Mouse (Mus musculus) intestine, embryonic 16.5 days (tissue): ENCODE data around the gene Sin3b. TPM values are rescaled to one million over a fixed set of nuclear protein-coding genes. Genes with fewer than 3 reads are reported as not detected.

Experiments
- ATAC-seq: fragments of 200-750 bp; cut with Nextera tagmentation; 2 replicates; pipeline ENCODE4 v1.8.0; 2017; ENCODE audit warnings: moderate TSS enrichment, moderate library complexity
- H3K27ac ChIP-seq: fragments of 300-500 bp; sonication (generic); 2 replicates; pipeline ENCODE4 v1.5.1; 2014; ENCODE audit warnings: mild to moderate bottlenecking, low read length
- H3K27me3 ChIP-seq: fragments of 300-500 bp; sonication (generic); replicated peaks from 2 replicates; pipeline ENCODE4 v1.6.1; 2014; ENCODE audit warnings: low read length, control low read depth, mixed read lengths; ENCODE audit not compliant: control insufficient read depth, insufficient read depth
- H3K36me3 ChIP-seq: fragments of 300-500 bp; sonication (generic); 2 replicates; pipeline ENCODE4 v1.6.1; 2014; ENCODE audit warnings: low read length, control low read depth; ENCODE audit not compliant: control insufficient read depth, insufficient read depth
- H3K4me1 ChIP-seq: fragments of 300-500 bp; sonication (generic); 2 replicates; pipeline ENCODE4 v1.6.1; 2014; ENCODE audit warnings: low read length, control low read depth, mixed read lengths; ENCODE audit not compliant: control insufficient read depth, insufficient read depth
- H3K4me2 ChIP-seq: fragments of 300-500 bp; sonication (generic); 2 replicates; pipeline ENCODE4 v1.6.1; 2014; ENCODE audit warnings: low read depth, low read length, control low read depth
- H3K4me3 ChIP-seq: fragments of 300-500 bp; sonication (generic); 2 replicates; pipeline ENCODE4 v1.5.1; 2014; ENCODE audit warnings: mild to moderate bottlenecking, low read length
- H3K9ac ChIP-seq: fragments of 300-500 bp; sonication (generic); 2 replicates; pipeline ENCODE4 v1.6.1; 2014; ENCODE audit warnings: low read depth, low read length
- H3K9me3 ChIP-seq: fragments of 300-500 bp; sonication (generic); 2 replicates; pipeline ENCODE4 v1.6.1; 2016; ENCODE audit warnings: low read length, control low read depth; ENCODE audit not compliant: control insufficient read depth
- WGBS: fragments of 180-500 bp; shearing (Covaris S2); extraction: QIAGEN DNeasy Blood & Tissue Kit; methylation state at CpG from one replicate; pipeline ENCODE4 v1.1.7; 2014; 5-methylcytosine and 5-hydroxymethylcytosine counted together
- polyA plus RNA-seq: library from polyadenylated mRNA; unstranded; fragments of >200 nt; fragmentation: Nextera tagmentation; extraction: Ambion mirVana; gene quantifications from 2 replicates; pipeline ENCODE4 v1.2.1, GENCODE M21; 2015

The Sin3b gene
- polyA plus RNA-seq, 1 experiment from 2014 or later: 141 TPM

GRCm38 (mm10) chr8:72750266-72750665, 27.2 kb downstream of the Sin3b start:
- H3K4me3 ChIP-seq: no peak overlapping the region
- H3K9me3 ChIP-seq: no peaks in the 10 kb centered on the region
- ATAC-seq: no peak
- no peak overlapping the region for H3K4me2 ChIP-seq
- WGBS: 96% methylated on average over 6 of the region's 6 CpGs
- H3K36me3 ChIP-seq: peaks cover 32% of the 10 kb centered on the region
- no peaks in the 10 kb centered on the region for H3K4me1 ChIP-seq
- no peaks in the 10 kb centered on the region for H3K27me3 ChIP-seq
- no peak overlapping the region for H3K27ac ChIP-seq
- no peak overlapping the region for H3K9ac ChIP-seq

GRCm38 (mm10) chr8:72751126-72751525, 28.0 kb downstream of the Sin3b start:
- peaks cover 32% of the 10 kb centered on the region for H3K36me3 ChIP-seq
- WGBS: 77% methylated on average over 3 of the region's 3 CpGs
- H3K4me2 ChIP-seq: no peak overlapping the region
- H3K4me1 ChIP-seq: no peaks in the 10 kb centered on the region
- ATAC-seq: no peak
- no peak overlapping the region for H3K9ac ChIP-seq
- no peak overlapping the region for H3K27ac ChIP-seq
- H3K27me3 ChIP-seq: no peaks in the 10 kb centered on the region
- H3K4me3 ChIP-seq: no peak overlapping the region
- no peaks in the 10 kb centered on the region for H3K9me3 ChIP-seq

DNA sequence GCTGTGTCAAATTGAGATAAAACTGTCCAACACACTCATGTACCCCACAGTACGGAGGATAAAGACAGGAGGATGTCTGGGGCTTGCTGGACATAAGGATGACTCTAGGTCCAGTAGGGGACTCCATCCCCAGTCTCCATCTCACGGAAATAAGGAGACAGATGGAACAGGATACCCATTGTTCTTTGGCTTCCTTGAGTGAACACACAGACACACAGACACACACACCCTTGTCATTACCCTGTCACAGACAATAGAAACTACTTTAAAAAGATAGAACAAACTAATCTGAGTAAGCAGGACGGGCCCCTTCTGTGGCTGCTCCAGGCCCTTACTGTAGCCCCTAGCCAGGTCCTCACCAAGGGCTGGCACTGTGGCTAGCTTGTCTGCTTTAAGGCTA, 29.2 kb downstream of the Sin3b start:
- no peak overlapping the region for H3K27ac ChIP-seq
- no peak for ATAC-seq
- H3K27me3 ChIP-seq: no peaks in the 10 kb centered on the region

GRCm38 (mm10) chr8:72753165-72753564, 30.1 kb downstream of the Sin3b start:
- Histone ChIP-seq H3K36me3 (peaks cover 34% of the 10 kb centered on the region), H3K27me3 (no peaks in the 10 kb centered on the region), H3K9ac (no peak overlapping the region), H3K9me3 (no peaks in the 10 kb centered on the region), H3K4me3 (no peak overlapping the region), H3K4me1 (no peaks in the 10 kb centered on the region), H3K4me2 (no peak overlapping the region), H3K27ac (no peak overlapping the region)
- 95% methylated on average over 9 of the region's 9 CpGs for WGBS
- ATAC-seq: no peak

More for the DNA sequence above, 29.2 kb downstream of the Sin3b start:
- Histone ChIP-seq H3K4me3 (no peak overlapping the region), H3K36me3 (peaks cover 35% of the 10 kb centered on the region), H3K9me3 (no peaks in the 10 kb centered on the region), H3K4me1 (no peaks in the 10 kb centered on the region), H3K4me2 (no peak overlapping the region), H3K9ac (no peak overlapping the region)
- WGBS: 80% methylated on average over 3 of the region's 3 CpGs

GRCm38 (mm10) chr8:72753781-72754180, 30.7 kb downstream of the Sin3b start:
- ATAC-seq: no peak
- Histone ChIP-seq H3K27me3 (no peaks in the 10 kb centered on the region), H3K4me2 (no peak overlapping the region), H3K4me1 (no peaks in the 10 kb centered on the region), H3K27ac (no peak overlapping the region), H3K4me3 (no peak overlapping the region), H3K9ac (no peak overlapping the region), H3K36me3 (peaks cover 36% of the 10 kb centered on the region), H3K9me3 (no peaks in the 10 kb centered on the region)
- WGBS: 97% methylated on average over 2 of the region's 2 CpGs

- Histone ChIP-seq H3K4me2 (no peak overlapping the region), H3K4me3 (no peak overlapping the region), H3K9ac (no peak overlapping the region), H3K27ac (no peak overlapping the region), H3K27me3 (no peaks in the 10 kb centered on the region), H3K36me3 (peaks cover 24% of the 10 kb centered on the region), H3K9me3 (no peaks in the 10 kb centered on the region), H3K4me1 (0 out of 2 replicates have a peak, but pooled peaks cover under 1% of the 10 kb centered on the region)
- no peak for ATAC-seq
- WGBS: 94% methylated on average over 2 of the region's 2 CpGs
Measured at GRCm38 (mm10) chr8:72756031-72756430, 32.9 kb downstream of the Sin3b start.

- H3K27me3 ChIP-seq: no peaks in the 10 kb centered on the region
- WGBS: 97% methylated on average over 35 of the region's 35 CpGs
- peaks cover 21% of the 10 kb centered on the region for H3K36me3 ChIP-seq
- H3K27ac ChIP-seq: no peak overlapping the region
- H3K4me2 ChIP-seq: no peak overlapping the region
- no peak overlapping the region for H3K4me3 ChIP-seq
- no peak overlapping the region for H3K9ac ChIP-seq
- H3K4me1 ChIP-seq: peaks cover 7% of the 10 kb centered on the region; the same call in 1 of the 2 replicates
- H3K9me3 ChIP-seq: no peaks in the 10 kb centered on the region
- ATAC-seq: no peak
Measured at GRCm38 (mm10) chr8:72756771-72757390, 33.8 kb downstream of the Sin3b start.

DNA sequence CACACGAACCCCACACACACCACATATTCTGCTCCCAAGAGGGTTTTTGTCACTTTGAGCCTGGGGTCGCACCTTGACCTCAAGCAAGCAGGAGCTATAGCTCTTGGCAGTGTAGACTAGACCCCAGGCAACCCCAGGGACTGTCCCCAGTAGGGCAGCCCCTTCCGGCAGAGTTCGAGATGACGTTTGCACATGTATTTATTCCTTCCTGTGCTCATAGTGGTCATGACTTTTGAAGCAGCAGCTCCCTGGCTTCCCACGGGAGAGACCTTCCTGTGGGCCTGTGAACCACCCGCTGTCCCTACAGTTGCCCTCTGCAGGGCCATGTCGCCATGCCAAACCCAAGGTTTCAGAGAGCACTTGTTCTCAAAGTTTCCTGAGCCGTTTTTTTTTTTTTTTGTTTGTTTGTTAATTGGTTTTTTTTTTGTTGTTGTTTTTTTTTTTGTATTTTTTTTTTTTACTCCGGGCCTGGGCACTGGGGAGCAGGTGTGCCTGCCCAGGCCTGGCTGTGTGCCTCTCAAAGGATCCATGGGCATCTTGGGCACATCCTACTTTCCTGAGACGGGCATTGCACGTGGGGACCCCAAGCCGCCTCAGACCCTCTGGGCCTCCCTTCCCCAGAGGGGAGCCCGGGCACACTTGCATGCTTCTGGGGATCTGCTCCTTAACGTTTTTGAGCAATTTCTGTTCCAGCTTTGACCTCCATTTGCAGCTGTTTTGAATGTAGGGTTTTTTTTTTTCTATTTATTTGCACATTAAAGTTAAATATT, 34.5 kb downstream of the Sin3b start:
- peaks cover 11% of the 10 kb centered on the region; the same call in 1 of the 2 replicates for H3K4me1 ChIP-seq
- H3K36me3 ChIP-seq: peaks cover 21% of the 10 kb centered on the region
- H3K9me3 ChIP-seq: no peaks in the 10 kb centered on the region
- 85% methylated on average over 15 of the region's 15 CpGs for WGBS
- no peak for ATAC-seq
- H3K27me3 ChIP-seq: no peaks in the 10 kb centered on the region
- no peak overlapping the region for H3K4me3 ChIP-seq
- no peak overlapping the region for H3K9ac ChIP-seq
- H3K4me2 ChIP-seq: no peak overlapping the region
- no peak overlapping the region for H3K27ac ChIP-seq

DNA sequence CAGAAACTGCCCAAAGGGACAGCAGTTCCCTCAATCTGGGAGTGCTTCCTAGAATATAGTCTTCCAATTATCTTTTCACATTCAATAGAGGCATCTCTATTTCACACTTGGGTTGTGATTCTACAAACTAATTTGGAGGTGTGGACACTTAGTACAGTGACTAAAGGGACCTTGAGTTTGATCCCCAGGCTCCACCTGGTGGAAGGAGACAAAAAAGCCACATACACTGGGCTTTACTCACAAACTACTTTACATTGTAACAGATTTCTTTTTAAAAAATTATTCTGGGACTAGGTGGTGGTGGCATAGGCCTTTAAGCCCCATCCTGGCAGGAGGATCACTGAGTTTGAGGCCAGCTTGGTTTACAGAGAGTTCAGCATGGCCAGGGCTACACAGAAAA, 35.2 kb downstream of the Sin3b start:
- ATAC-seq: no peak
- Histone ChIP-seq H3K9me3 (no peaks in the 10 kb centered on the region), H3K4me3 (no peak overlapping the region), H3K4me2 (no peak overlapping the region), H3K9ac (no peak overlapping the region), H3K36me3 (peaks cover 19% of the 10 kb centered on the region), H3K27ac (no peak overlapping the region), H3K4me1 (peaks cover 11% of the 10 kb centered on the region; the same call in 1 of the 2 replicates), H3K27me3 (no peaks in the 10 kb centered on the region)
